Mouse (Mus musculus) megakaryocyte-erythroid progenitor cell, adult 5-6 weeks (primary cell): ENCODE data around the gene Ccnd2. TPM values are rescaled to one million over a fixed set of nuclear protein-coding genes. Genes with fewer than 3 reads are reported as not detected.

Source experiments
- ATAC-seq: replicated peaks from 2 replicates; pipeline ENCODE4 v1.8.0; 2016; ENCODE audit warnings: mild to moderate bottlenecking, inconsistent platforms; ENCODE audit not compliant: severe bottlenecking, poor library complexity, low FRiP score, low TSS enrichment
- total RNA-seq, 2 experiments: library from RNA; stranded (forward) in 1 of 2; stranded (reverse) in 1 of 2; fragments of 200-1000, 215-1000 nt in 1 of 2; fragments of >200 nt in 1 of 2; fragmentation: Nextera tagmentation in 1 of 2; gene quantifications; 2 replicates each; pipeline ENCODE4 v1.2.3; 2014 to 2017

Ccnd2 gene
- total RNA-seq, 2 experiments from 2014 or later, result 37.0 to 98.1 TPM

GRCm38 (mm10) chr6:127149303-127149943 is 2.6 kb downstream of the Ccnd2 start:
- ATAC-seq, result 0 out of 2 replicates have a peak, but pooled peaks have one; percentile 1

- ATAC-seq, result no peak
These were observed 3.3 kb downstream of the Ccnd2 start for GRCm38 (mm10) chr6:127148526-127149302.

DNA sequence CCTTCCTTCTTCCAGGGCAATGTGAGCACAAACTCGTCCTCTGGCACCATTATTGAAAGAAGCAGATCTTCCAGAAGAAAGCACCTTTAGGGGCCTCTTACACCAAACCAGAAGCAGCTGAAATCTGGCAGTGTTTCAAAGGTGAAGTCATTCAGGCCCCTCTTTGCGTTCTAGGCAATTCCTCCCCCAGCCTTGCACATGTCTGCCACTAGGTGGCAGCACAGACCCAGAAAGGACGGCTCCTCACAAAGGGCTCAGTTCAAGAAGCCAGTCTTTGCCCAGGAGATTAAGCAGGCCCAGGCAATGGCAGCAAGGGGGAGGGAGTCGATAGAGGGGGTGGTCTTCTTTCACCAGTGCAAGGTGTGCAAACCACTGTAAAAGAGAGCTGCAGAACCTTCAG is 4.3 kb downstream of the Ccnd2 start:
- ATAC-seq, result peak; percentile 29

GRCm38 (mm10) chr6:127146322-127146947 is 5.6 kb downstream of the Ccnd2 start:
- ATAC-seq, result no peak

- no peak for ATAC-seq
These were observed 6.4 kb downstream of the Ccnd2 start for GRCm38 (mm10) chr6:127145464-127146190.

GRCm38 (mm10) chr6:127143576-127144288 is 8.3 kb downstream of the Ccnd2 start:
- no peak for ATAC-seq

- no peak for ATAC-seq
These were observed 8.9 kb downstream of the Ccnd2 start for GRCm38 (mm10) chr6:127143124-127143520.

- peak; percentile 73 for ATAC-seq
These were observed 9.6 kb downstream of the Ccnd2 start for GRCm38 (mm10) chr6:127142154-127143123.

DNA sequence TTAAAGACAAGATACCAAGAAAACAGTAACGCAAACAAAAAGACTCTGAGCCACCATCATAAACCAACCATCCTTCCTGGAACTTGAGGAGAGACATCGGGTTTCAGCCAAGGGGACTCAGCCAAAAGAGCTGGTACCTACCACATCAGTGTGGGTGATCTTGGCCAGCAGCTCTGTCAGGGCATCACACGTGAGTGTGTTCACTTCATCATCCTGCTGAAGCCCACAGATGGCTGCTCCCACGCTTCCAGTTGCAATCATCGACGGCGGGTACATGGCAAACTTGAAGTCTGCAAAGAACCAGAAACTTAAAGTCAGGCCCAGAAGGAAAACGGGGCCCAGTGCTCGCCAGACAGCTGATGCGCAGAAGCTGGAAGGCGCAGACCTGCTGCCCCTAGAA is 13.0 kb downstream of the Ccnd2 start:
- ATAC-seq, result no peak

DNA sequence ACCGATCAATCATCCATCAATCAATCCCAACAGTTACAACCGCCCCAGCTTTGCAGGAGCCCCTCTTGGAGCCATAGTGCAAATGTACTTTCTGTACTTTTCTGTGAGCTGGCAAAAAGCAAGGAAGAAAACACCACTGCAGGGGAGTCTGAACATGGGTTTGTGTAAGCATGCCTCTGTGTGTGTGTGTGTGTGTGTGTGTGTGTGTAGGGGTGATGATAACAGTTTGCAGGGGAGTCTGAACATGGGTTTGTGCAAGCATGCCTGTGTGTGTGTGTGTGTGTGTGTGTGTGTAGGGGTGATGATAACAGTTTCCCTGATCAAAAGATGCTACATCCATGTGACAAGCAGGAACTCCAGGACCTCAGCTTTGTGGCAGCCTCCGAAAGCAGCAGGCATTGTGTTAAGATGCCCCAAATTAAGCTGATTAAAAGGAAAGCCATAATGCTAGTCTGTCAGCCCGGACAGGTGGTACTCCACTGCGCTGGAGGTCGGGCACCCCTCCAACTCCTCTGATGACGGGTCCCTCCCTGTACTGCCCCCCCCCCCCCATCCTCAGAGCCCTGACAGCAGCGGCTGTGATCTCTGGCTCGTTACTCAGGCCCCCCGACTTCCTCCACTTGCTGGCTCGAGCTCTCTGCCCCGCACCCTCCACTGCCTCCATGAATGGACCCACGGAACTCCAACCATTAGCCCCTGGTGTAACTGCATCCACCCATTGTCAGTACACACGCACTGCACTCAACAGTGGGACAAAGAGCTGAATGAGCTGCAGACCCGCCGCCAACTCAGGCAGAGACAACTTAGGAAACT is 18.4 kb downstream of the Ccnd2 start:
- no peak for ATAC-seq

DNA sequence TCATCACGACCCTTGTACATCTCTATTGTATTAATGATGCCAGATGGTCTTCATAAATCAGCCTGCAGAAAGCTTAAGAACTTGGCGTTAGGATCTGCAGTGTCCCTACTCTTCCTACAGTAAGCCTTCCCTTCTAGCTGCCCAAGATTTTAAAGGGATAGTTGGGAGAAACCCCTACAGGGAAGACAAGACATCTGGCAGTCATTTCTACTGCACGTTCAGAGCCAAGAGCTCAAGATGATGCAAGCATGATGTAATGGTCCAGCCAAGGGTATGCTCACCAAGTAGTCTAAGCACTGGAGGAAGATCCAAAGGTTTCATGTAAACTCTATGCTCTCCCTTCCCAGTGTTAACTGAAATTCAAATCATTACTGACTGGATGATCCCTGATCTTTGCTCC is 19.3 kb downstream of the Ccnd2 start:
- ATAC-seq, result no peak

GRCm38 (mm10) chr6:127131946-127132345 is 20.0 kb downstream of the Ccnd2 start:
- no peak for ATAC-seq

DNA sequence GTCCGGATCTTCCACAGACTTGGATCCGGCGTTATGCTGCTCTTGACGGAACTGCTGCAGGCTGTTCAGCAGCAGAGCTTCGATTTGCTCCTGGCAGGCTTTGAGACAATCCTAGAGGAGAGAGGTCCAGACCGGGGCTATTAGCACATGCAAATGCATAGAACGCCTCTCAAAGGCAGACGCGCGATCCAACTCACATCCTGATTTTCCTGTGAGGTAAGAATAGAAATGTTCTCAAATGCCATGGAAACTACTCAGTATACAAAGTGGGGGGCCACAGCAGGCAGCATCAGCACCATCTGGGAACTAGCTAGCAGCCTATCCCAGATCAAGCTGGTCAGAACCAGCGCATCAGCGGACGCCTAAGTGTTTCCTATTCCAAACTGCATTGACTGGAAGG is 21.6 kb downstream of the Ccnd2 start:
- ATAC-seq, result no peak

GRCm38 (mm10) chr6:127129659-127130058 is 22.3 kb downstream of the Ccnd2 start:
- no peak for ATAC-seq

- ATAC-seq, result no peak
These were observed 28.5 kb downstream of the Ccnd2 start for GRCm38 (mm10) chr6:127123506-127123905.

DNA sequence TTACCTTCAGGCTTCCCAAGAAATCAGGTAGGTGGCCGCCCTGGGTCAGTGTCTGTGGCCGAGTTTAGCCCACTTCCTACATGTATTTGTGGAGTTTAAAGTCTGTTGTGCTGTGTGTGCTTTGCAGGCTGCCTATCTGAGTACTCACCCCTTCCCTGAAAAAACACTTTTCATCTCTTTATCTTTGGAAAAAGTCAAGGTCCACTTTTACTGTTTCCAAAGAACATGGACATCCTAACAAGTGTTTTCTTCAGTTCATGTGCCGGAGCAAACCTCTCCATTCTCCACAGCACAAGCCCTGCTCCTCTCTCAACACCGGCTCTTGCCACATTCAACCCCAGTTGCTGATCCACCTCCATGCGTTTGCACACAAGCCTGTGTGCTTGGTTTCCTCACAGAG is 29.0 kb downstream of the Ccnd2 start:
- ATAC-seq, result no peak

- peak; percentile 64 for ATAC-seq
These were observed 29.7 kb downstream of the Ccnd2 start for GRCm38 (mm10) chr6:127122221-127122806.
